Mouse (Mus musculus): ENCODE results near the gene Il1f8.
A peak's percentile ranks its signal among the peaks of the same experiment; 100 is the strongest.
"Not testable (repeated sequence)": the region's sequence is repeated elsewhere in the genome, so short reads cannot be mapped to it uniquely, and the experiment has no call there.

Gene Il1f8

GRCm38 (mm10) chr2:24152861-24153260, at the start of gene Il1f8:
TSS of gene Il1f8 (plus strand) at chr2:24153161.
- no peak for DNase-seq (ENCODE audit: low read depth, low spot score)

- DNase-seq (ENCODE audit: low read depth, low spot score), result no peak
Measured at GRCm38 (mm10) chr2:24103619-24104289, 49.2 kb upstream of the Il1f8 start.

GRCm38 (mm10) chr2:24109085-24109484, 43.9 kb upstream of the Il1f8 start:
- no peak for DNase-seq (ENCODE audit: low read depth, low spot score)

DNA sequence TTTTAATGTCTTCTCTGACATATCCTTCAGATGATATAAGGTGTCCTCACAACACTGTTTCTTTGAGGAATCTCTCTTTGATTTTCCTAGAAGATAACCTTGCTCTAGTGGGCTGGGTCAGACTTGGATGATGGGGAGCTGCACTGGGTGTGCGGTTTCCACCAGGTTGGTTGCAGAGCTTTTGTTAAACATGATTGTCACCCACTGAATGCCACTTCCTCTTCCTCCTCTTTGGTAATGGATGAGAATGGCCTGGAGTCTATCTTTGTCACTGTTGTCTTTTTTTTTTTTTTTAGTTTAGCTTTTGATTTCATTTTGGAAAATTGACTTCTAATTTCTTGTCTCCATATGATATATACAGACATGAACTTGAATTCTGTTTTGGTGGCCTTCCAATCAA, 18.6 kb upstream of the Il1f8 start:
- DNase-seq (ENCODE audit: low read depth, low spot score), result no peak

DNA sequence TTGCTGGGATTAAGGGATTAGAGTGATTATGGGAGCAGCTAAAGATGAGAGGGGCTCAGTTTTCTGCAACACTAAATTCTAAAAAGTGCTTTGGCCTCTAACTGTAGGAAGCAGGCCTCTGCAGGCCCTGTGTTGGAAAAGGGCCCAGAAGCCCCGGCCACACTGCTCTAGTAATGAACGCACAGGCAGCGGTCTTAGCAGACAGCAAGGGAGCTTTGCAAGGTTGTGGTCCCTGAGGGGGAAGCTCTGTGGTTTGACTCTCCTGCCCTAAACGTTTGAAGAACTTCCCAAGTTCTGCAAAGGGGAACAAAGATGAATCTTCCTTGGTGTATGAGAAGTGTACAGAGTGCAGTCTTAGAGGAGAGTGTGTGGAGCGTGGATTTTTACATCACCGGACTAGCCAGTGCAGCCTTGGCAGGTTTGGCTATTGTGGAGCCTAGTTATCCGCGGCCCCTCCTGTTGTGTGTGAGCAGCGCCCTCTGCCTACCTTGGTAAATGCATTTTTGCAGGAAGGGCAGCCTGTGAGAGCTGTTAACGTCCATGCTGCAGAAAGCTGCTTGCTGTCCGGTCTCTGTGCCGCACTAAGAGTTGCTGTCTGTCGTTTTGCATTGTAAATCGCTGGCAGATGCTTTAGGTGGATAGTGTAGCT, 28.8 kb downstream of the Il1f8 start:
- not testable (repeated sequence) for DNase-seq (ENCODE audit: low read depth, low spot score)

- DNase-seq (ENCODE audit: low read depth, low spot score), result not testable (repeated sequence)
Measured at GRCm38 (mm10) chr2:24182423-24183147, 29.6 kb downstream of the Il1f8 start.

DNA sequence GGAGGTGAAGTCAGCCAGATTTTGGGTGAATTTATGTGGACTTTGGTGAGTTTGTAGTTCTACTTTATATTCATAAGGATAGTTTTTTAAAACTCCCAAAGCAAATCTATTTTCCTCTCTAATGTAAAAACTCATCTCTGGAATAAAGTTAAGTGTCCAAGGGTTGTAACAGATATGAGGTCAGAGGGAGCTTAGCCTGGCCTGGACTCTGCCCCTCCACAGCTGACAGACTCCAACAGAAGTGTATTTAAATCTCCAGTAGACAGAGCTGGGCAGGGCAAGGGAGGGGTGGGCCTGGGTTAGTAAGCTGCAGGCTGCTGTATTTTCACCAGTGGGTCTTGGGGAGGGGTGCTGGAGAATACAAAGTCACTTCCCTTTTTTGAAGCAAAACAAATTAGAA, 31.1 kb downstream of the Il1f8 start:
- peak; percentile 6 for DNase-seq (ENCODE audit: low read depth, low spot score)

DNA sequence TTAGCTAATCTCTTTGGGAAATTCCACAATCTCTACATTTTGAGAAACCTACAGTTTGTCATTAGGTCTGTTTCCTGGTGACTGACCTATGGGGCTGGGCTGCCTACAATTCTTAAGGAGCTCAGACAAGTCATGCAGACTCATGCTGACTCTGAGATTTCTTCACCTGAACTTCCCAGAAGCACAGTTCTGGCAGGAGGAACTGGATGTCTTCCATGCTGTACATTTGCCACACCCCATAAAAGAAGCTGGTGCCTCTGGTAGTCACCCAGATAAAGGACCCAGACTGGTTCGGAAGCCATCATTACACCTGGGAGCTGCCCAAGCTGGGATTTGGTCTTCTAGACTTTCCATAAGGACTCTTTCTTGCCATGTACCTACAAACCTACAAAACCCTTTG, 33.2 kb downstream of the Il1f8 start, which contains the start of gene Il1f9:
Il1f9 (plus strand) TSS at position 301 of the 400 bp plus-strand sequence.
- DNase-seq (ENCODE audit: low read depth, low spot score), result no peak

- no peak for DNase-seq (ENCODE audit: low read depth, low spot score)
Measured at GRCm38 (mm10) chr2:24187585-24187984, 34.6 kb downstream of the Il1f8 start.

GRCm38 (mm10) chr2:24188189-24188588, 35.2 kb downstream of the Il1f8 start:
- DNase-seq (ENCODE audit: low read depth, low spot score), result no peak
